Mouse (Mus musculus) ES-Bruce4 (cell line): ENCODE results near the gene Unc119b.

Experiments used
- CTCF ChIP-seq: IDR thresholded peaks from one replicate; pipeline ENCODE4 v1.8.1; 2011; ENCODE audit warnings: low read depth, low read length
- EP300 ChIP-seq: IDR thresholded peaks from 2 replicates; pipeline ENCODE4 v1.6.1; 2011; ENCODE audit warnings: low read depth, low read length; ENCODE audit not compliant: insufficient read depth
- POLR2A ChIP-seq: IDR thresholded peaks from one replicate; pipeline ENCODE4 v1.8.1; 2011; ENCODE audit warnings: low read length; ENCODE audit not compliant: insufficient read depth

GRCm38 (mm10) chr5:115124690-115125089 lies 10.1 kb downstream of the Unc119b start:
- TF ChIP-seq CTCF (no peak), POLR2A (no peak), EP300 (no peak)
